Comparison of ENCODE assay signal across 20 mouse cellular contexts in genomic region chr12:35966098-35966767, GRCm38 (mm10). TPM values are rescaled to one million over a fixed set of nuclear protein-coding genes. Genes with fewer than 3 reads are reported as not detected.
DNase-seq lines count a peak whose midpoint lies in the region; TF ChIP-seq lines count a peak whose summit lies in the region.
"Had no signal": no experiment of that assay in that cellular context is flagged by ENCODE, and none has a peak within 500 bp of the region (broad histone marks: within the 10 kb centered on the region; RNA-seq: fewer than 3 reads in every experiment).

No protein-coding gene starts in this region.

- no peak overlapping the region for H3K4me3 ChIP-seq in small intestine, adult 2 months (ENCODE audit: low read depth, low read length)
- H3K4me3 ChIP-seq: erythroblast, embryonic 14.5 days; heart, embryonic 13.5 days; hindbrain, embryonic 10.5 days; left cerebral cortex, adult 2 months; limb, embryonic 13.5 days; midbrain, embryonic 15.5 days had no signal

- 25% methylated on average over 7 of the region's 7 CpGs for WGBS in small intestine, adult 2 months

- TF ChIP-seq CTCF in small intestine, adult 2 months (IDR thresholded peaks at IDR 0.05; ENCODE audit: extremely low read depth, insufficient read length, insufficient replicate concordance, low read depth, low read length), result no peak

- no peaks in the 10 kb centered on the region for H3K27me3 ChIP-seq in small intestine, adult 2 months (ENCODE audit: control insufficient read depth, insufficient read depth, low read length)
- H3K27me3 ChIP-seq: heart, embryonic 13.5 days; limb, embryonic 13.5 days; midbrain, embryonic 15.5 days had no signal

- no peak for TF ChIP-seq POLR2A in small intestine, adult 2 months (IDR thresholded peaks at IDR 0.05; ENCODE audit: low read depth, low read length)

- no peaks in the 10 kb centered on the region for H3K36me3 ChIP-seq in small intestine, adult 2 months (ENCODE audit: control insufficient read depth, insufficient read depth, low read length)
- H3K36me3 ChIP-seq: heart, embryonic 13.5 days; hindbrain, embryonic 10.5 days; limb, embryonic 13.5 days; midbrain, embryonic 15.5 days had no signal

- peak overlapping the region; percentile 41; the same call in 1 of the 2 replicates for H3K27ac ChIP-seq in small intestine, adult 2 months (ENCODE audit: insufficient read depth, low read depth, low read length)
- H3K27ac ChIP-seq: heart, embryonic 13.5 days; hindbrain, embryonic 10.5 days; left cerebral cortex, adult 2 months; limb, embryonic 13.5 days; midbrain, embryonic 15.5 days had no signal

- peaks cover 6% of the 10 kb centered on the region; the same call in 1 of the 2 replicates for H3K4me1 ChIP-seq in small intestine, adult 2 months (ENCODE audit: control insufficient read depth, insufficient read depth, insufficient read length, low read length)
- H3K4me1 ChIP-seq: heart, embryonic 13.5 days; hindbrain, embryonic 10.5 days; limb, embryonic 13.5 days; midbrain, embryonic 15.5 days had no signal

- peak; percentile 93 for DNase-seq in MEL-GATA-1-ER (ENCODE audit: extremely low read depth, low read depth)
- peak; percentile 27 for DNase-seq in c-Kit-positive CD71-positive TER-119-positive erythroid progenitor cells, embryonic 14.5 days (ENCODE audit: low spot score)
- peak; percentile 5 for DNase-seq in liver
- DNase-seq in adrenal gland, postnatal 10 days, result no peak
- DNase-seq in frontal cortex, postnatal 25 days (ENCODE audit: low spot score in 2 of 2), result no peak
- no peak for DNase-seq in gastrocnemius, adult 8-10 months (ENCODE audit: low spot score in 2 of 2)
- DNase-seq: adrenal gland, postnatal 25 days; cerebellum, adult 11 months; gastrocnemius, postnatal 36 days; kidney, adult 18-20 months; lung, postnatal 14 days had no signal

RNA-seq across cellular contexts. Expression of gene Agr2, which starts 26.5 kb away (rescaled TPM):
- 251 and 276 TPM in 2 replicates for polyA plus RNA-seq in small intestine, adult 2 months (2012; rRNA removed)
- total RNA-seq in adrenal gland, postnatal 10 days (2021), result not detected
- not detected for total RNA-seq in gastrocnemius, adult 8-10 months (2022)
- total RNA-seq: adrenal gland, postnatal 25 days; gastrocnemius, postnatal 36 days; layer of hippocampus, adult 18-20 months; left cerebral cortex, adult 2 months had no signal
- polyA plus RNA-seq: erythroblast, embryonic 14.5 days; hindbrain, embryonic 10.5 days; neural tube, embryonic 11.5 days had no signal

RNA-seq across cellular contexts. Expression of gene Agr3, which starts 40.8 kb away (rescaled TPM):
- 0.62 and 0.95 TPM in 2 replicates for polyA plus RNA-seq in small intestine, adult 2 months (2012; rRNA removed)
- not detected for total RNA-seq in adrenal gland, postnatal 10 days (2021)
- total RNA-seq in gastrocnemius, adult 8-10 months (2022), result not detected
- total RNA-seq: adrenal gland, postnatal 25 days; gastrocnemius, postnatal 36 days; layer of hippocampus, adult 18-20 months; left cerebral cortex, adult 2 months had no signal
- polyA plus RNA-seq: erythroblast, embryonic 14.5 days; heart, embryonic 13.5 days; hindbrain, embryonic 10.5 days; limb, embryonic 13.5 days; midbrain, embryonic 15.5 days; neural tube, embryonic 11.5 days had no signal

Comparison
In these comparisons a context has a peak if more than half of its experiments do, and no peak if none do; other contexts are left out.
1. DNase-seq: peak in MEL-GATA-1-ER (single experiment), c-Kit-positive CD71-positive TER-119-positive erythroid progenitor cells, embryonic 14.5 days (single experiment) and liver (single experiment); none in adrenal gland, postnatal 10 days (single experiment), frontal cortex, postnatal 25 days (0 of 2) and gastrocnemius, adult 8-10 months (0 of 2).